Mouse (Mus musculus) small intestine, adult 2 months (tissue): Measurements from ENCODE around the gene Maml3. TPM values are rescaled to one million over a fixed set of nuclear protein-coding genes. Genes with fewer than 3 reads are reported as not detected.

Experiments used
- H3K27ac ChIP-seq: fragments of 200-500 bp; 2 replicates; pipeline ENCODE4 v1.5.1; 2012; ENCODE audit warnings: low read depth, low read length, control low read depth, inconsistent platforms; ENCODE audit not compliant: insufficient read depth
- H3K27me3 ChIP-seq: fragments of 200-500 bp; 2 replicates; pipeline ENCODE4 v1.6.1; 2012; ENCODE audit warnings: mild to moderate bottlenecking, moderate library complexity, low read length, inconsistent platforms; ENCODE audit not compliant: control insufficient read depth, insufficient read depth
- H3K36me3 ChIP-seq: fragments of 200-500 bp; 2 replicates; pipeline ENCODE4 v1.6.1; 2012; ENCODE audit warnings: mild to moderate bottlenecking, low read length, control low read depth, inconsistent platforms; ENCODE audit not compliant: control insufficient read depth, insufficient read depth
- H3K4me1 ChIP-seq: fragments of 200-500 bp; 2 replicates; pipeline ENCODE4 v1.6.1; 2012; ENCODE audit warnings: low read length, inconsistent platforms, mixed read lengths; ENCODE audit not compliant: control insufficient read depth, insufficient read depth, insufficient read length
- H3K4me3 ChIP-seq: fragments of 200-500 bp; 2 replicates; pipeline ENCODE4 v1.5.1; 2012; ENCODE audit warnings: low read depth, mild to moderate bottlenecking, control low read depth, inconsistent platforms, low read length, moderate library complexity
- CTCF ChIP-seq: fragments of 200-500 bp; IDR thresholded peaks from 2 replicates; pipeline ENCODE4 v1.5.1; 2012; ENCODE audit warnings: low read depth, mild to moderate bottlenecking, control low read depth, inconsistent platforms, low read length, moderate library complexity, mixed read lengths; ENCODE audit not compliant: insufficient replicate concordance, insufficient read length; ENCODE audit errors: extremely low read depth
- POLR2A ChIP-seq: fragments of 200-500 bp; IDR thresholded peaks from 2 replicates; pipeline ENCODE4 v1.6.1; 2012; ENCODE audit warnings: low read depth, mild to moderate bottlenecking, control low read depth, inconsistent platforms, low read length, moderate library complexity
- WGBS: fragments of 180-500 bp; shearing (Covaris S2); methylation state at CpG from one replicate; pipeline ENCODE4 v1.1.7; 2018; 5-methylcytosine and 5-hydroxymethylcytosine counted together
- polyA plus RNA-seq: library from polyadenylated mRNA; depleted of rRNA; stranded (reverse); fragments of >200 nt; gene quantifications from 2 replicates; pipeline ENCODE4 v1.2.3, GENCODE M21; 2012

Gene Maml3
- polyA plus RNA-seq, 1 experiment = 3.2 TPM

DNA sequence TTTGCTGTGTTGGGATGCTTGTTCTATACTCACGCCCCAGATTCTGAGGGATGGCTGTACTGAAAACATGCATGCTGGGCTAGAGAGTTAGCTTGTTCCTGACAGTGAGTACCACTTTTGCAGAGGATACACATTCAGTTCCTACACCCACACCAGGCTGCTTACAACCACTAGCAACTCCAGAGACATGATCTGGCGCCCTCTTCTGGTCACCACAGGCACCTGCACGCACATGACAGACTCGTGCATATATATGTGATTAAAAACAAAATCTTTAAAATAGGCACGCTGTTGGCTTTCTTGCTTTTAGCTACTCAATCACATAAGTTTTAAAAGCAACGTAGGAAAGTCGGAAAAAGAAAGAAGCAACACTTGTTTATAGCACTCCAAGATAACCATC, 399.7 kb downstream of the Maml3 start:
- Histone ChIP-seq H3K4me3 (no peak overlapping the region), H3K36me3 (no peaks in the 10 kb centered on the region), H3K27me3 (no peaks in the 10 kb centered on the region), H3K4me1 (peaks cover 6% of the 10 kb centered on the region), H3K27ac (no peak overlapping the region)
- 86% methylated on average over 7 of the region's 7 CpGs for WGBS
- no peak for TF ChIP-seq POLR2A
- peak; percentile 56; the same call in 1 of the 2 replicates for TF ChIP-seq CTCF

DNA sequence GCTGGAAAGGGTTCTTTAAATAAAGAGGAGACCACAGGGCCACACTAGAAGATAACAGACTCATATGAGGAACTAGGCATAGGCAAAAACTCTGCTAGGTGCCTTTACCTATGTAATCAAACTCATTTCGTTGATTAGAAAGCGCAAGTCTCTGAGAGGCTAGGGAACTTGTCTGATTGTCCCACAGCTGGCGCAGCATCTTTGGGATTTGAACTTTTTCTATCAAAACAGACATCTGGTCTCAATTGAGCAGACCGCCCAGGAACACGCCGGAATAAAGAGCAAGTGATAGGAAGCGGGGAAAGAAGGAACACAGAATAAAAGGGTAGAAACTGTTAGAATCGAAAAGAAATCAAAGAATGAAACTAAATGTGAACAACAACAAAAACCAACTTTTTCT, 401.4 kb downstream of the Maml3 start:
- no peaks in the 10 kb centered on the region for H3K36me3 ChIP-seq
- WGBS = 88% methylated on average over 8 of the region's 8 CpGs
- no peak overlapping the region for H3K4me3 ChIP-seq
- no peaks in the 10 kb centered on the region for H3K27me3 ChIP-seq
- H3K27ac ChIP-seq = no peak overlapping the region
- peaks cover 7% of the 10 kb centered on the region for H3K4me1 ChIP-seq
- TF ChIP-seq POLR2A = no peak
- TF ChIP-seq CTCF = no peak

DNA sequence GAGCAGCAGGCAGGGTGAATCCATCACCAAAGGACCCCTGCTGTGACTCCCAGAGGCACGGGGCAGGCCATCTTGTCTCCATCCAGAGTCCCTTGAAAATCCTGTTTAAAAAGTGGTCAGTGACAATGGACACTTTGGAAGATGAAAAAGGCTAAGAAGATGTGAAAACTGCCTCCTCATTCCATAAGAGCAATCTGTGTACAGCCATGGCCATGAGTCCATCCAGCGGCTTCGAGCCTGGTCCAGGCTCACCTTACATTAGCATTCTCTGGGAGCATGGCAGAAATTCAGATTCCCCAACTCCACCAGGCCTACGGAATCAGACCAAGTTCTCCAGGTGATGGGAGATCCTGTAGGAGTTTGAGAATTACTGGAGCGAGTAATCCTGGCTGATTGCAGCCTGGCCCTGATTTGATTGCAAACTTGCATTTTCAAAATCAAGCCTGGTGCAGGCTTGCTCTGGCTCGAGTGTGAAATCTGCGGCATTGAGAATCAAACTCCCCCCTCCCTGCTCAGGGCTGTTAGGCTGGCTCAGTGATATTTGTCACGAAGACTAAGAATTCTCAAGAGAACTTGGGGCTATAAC, 402.1 kb downstream of the Maml3 start:
- no peak for TF ChIP-seq CTCF
- TF ChIP-seq POLR2A = no peak
- Histone ChIP-seq H3K27ac (no peak overlapping the region), H3K4me3 (no peak overlapping the region), H3K36me3 (no peaks in the 10 kb centered on the region), H3K27me3 (no peaks in the 10 kb centered on the region), H3K4me1 (peaks cover 7% of the 10 kb centered on the region)
- WGBS = 96% methylated on average over 8 of the region's 8 CpGs

DNA sequence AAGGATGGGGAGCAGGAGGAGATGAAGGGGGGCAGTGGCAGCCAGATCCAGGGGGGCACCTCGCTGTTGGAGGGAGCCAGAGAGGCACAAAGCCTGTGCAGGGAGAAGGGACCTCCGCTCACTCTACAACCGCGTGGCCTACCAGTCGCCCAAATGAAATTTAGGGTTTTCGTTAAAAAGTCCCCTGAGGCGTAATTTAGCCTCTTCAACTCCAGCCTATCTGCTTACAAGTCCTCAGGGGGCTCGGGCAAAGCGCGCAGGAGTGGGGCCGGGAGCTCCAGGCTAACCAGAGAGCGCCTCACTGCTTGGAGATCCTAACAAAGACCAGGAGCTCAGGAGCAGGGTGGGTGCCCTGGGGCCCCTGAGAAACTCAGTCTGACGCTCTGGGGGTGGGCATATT, 402.9 kb downstream of the Maml3 start:
- Histone ChIP-seq H3K4me3 (no peak overlapping the region; the same call in 1 of the 2 replicates), H3K4me1 (peaks cover 7% of the 10 kb centered on the region), H3K36me3 (no peaks in the 10 kb centered on the region), H3K27ac (no peak overlapping the region), H3K27me3 (no peaks in the 10 kb centered on the region)
- TF ChIP-seq POLR2A (no peak), CTCF (no peak)
- 66% methylated on average over 13 of the region's 13 CpGs for WGBS

DNA sequence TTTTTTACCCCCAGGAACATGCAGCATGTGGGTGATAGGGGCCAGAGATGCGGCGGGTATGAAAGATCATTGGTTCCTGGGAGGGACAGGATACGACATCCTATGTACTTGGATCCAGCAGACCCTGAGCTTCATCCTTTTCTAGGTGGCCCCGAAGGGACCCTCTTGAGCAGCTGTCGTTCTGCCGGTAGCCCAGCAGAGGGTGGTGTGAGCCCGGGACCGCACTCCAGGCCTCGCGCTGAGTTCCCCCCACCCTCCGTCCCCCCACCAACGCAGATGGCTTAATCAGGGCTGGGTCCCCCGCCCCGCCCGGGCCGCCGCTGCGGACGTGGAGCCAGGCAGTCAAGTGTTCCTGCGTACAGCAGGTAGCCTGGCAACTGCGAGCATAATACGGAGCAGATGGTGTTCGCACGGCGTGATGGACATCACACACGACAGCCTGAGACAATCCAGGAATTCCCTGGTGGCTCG, 403.6 kb downstream of the Maml3 start:
- peak overlapping the region; percentile 62 for H3K4me3 ChIP-seq
- H3K27me3 ChIP-seq = no peaks in the 10 kb centered on the region
- no peaks in the 10 kb centered on the region for H3K36me3 ChIP-seq
- WGBS = 1% methylated on average over 27 of the region's 27 CpGs
- no peak overlapping the region for H3K27ac ChIP-seq
- peaks cover 7% of the 10 kb centered on the region for H3K4me1 ChIP-seq
- TF ChIP-seq CTCF (peak; percentile 71), POLR2A (no peak)

DNA sequence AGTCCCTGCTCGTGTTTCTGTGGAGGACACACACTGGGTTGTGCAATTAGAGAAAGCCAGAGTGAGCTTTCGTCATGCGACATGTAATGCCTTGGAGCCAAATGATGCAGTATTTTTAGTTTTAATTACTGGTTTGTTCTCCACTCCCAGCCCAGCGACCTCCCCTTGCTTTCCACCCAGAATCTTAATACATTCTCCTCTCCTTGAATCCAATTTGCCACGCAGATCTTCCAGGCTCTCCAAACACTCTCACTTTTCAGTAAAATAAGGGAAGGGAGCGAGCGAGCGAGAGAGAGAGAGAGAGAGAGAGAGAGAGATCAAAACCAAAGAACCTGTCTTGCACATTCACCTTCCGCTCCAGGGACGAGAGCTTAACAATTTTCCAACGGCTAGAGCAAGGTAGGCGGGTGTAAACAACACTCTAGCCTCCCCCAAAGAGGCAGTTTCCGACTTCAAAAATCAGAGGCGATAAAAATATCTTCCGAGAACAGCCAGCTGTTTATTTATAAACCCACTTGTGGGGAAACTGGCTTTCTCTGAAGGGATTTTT, 404.1 kb downstream of the Maml3 start:
- Histone ChIP-seq H3K4me1 (peaks cover 7% of the 10 kb centered on the region), H3K4me3 (no peak overlapping the region; the same call in 1 of the 2 replicates)

DNA sequence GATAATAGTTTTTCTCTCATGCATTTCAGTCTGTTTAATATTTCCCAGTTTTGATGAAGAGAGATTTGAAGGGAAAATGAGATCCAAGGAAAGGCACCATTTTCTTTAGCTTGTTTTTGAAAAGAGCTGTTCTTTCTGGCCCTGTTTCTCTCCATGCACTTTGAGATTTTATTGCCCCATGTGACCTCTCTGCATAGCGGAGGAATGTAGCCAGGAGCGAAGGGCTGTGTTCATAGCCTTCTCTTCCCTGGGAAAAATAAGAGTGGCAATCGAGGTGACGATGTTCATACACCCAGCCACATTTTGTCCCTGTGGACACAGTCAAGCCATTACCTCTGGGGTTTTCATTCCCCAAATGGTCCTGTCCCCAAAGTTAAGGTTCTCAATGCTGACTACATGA, 404.8 kb downstream of the Maml3 start:
- TF ChIP-seq CTCF (no peak), POLR2A (no peak)
- 32% methylated on average over 4 of the region's 4 CpGs for WGBS
- H3K4me3 ChIP-seq = no peak overlapping the region
- H3K27ac ChIP-seq = no peak overlapping the region
- no peaks in the 10 kb centered on the region for H3K27me3 ChIP-seq
- H3K36me3 ChIP-seq = no peaks in the 10 kb centered on the region
- H3K4me1 ChIP-seq = peaks cover 7% of the 10 kb centered on the region

More for the DNA sequence above, 404.1 kb downstream of the Maml3 start:
- H3K27me3 ChIP-seq = no peaks in the 10 kb centered on the region
- TF ChIP-seq CTCF (no peak), POLR2A (no peak)
- WGBS = 33% methylated on average over 15 of the region's 15 CpGs
- 0 out of 2 replicates have a peak overlapping the region, but pooled peaks have one; percentile 0 for H3K27ac ChIP-seq
- no peaks in the 10 kb centered on the region for H3K36me3 ChIP-seq
